Mouse (Mus musculus) spleen, adult 2 months (tissue): ENCODE measurements at regions not wholly inside any gene's neighbourhood (a gene's known extent, or its start where the extent isn't known, plus 50 kb on each side); places are given as distances from the start of the nearest gene placed in this dataset.

Experiments
- DNase-seq, 2 experiments: peaks; one replicate each; pipeline versions ENCODE4 v3.0.0 to v3.0.0-alpha.2; 2012 to 2021; ENCODE audit warnings: low spot score in 2 of 2, low read depth in 1 of 2
- H3K27ac ChIP-seq: fragments of 200-500 bp; 2 replicates; pipeline ENCODE4 v1.5.1; 2012; ENCODE audit warnings: low read length, inconsistent platforms; ENCODE audit not compliant: insufficient read depth
- H3K27me3 ChIP-seq: fragments of 200-500 bp; 2 replicates; pipeline ENCODE4 v1.6.1; 2012; ENCODE audit warnings: mild to moderate bottlenecking, moderate library complexity, low read length, inconsistent platforms; ENCODE audit not compliant: control insufficient read depth, insufficient read depth
- H3K36me3 ChIP-seq: fragments of 200-500 bp; 2 replicates; pipeline ENCODE4 v1.6.1; 2012; ENCODE audit warnings: mild to moderate bottlenecking, low read length, inconsistent platforms; ENCODE audit not compliant: control insufficient read depth, insufficient read depth
- H3K4me1 ChIP-seq: fragments of 200-500 bp; 2 replicates; pipeline ENCODE4 v1.6.1; 2011; ENCODE audit warnings: inconsistent platforms; ENCODE audit not compliant: control insufficient read depth, insufficient read depth, insufficient read length
- H3K4me3 ChIP-seq: fragments of 200-500 bp; 2 replicates; pipeline ENCODE4 v1.5.1; 2011; ENCODE audit warnings: mild to moderate bottlenecking, inconsistent platforms; ENCODE audit not compliant: insufficient read depth, insufficient read length; ENCODE audit errors: extremely low read depth
- CTCF ChIP-seq: fragments of 200-500 bp; IDR thresholded peaks from 2 replicates; pipeline ENCODE4 v1.5.1; 2011; ENCODE audit warnings: mild to moderate bottlenecking, inconsistent platforms; ENCODE audit not compliant: insufficient read depth, insufficient read length, insufficient replicate concordance; ENCODE audit errors: extremely low read depth
- POLR2A ChIP-seq: fragments of 200-500 bp; IDR thresholded peaks from 2 replicates; pipeline ENCODE4 v1.6.1; 2011; ENCODE audit warnings: low read depth, low read length, inconsistent platforms
- WGBS: fragments of 180-500 bp; shearing (Covaris S2); methylation state at CpG from one replicate; pipeline ENCODE4 v1.1.7; 2018; 5-methylcytosine and 5-hydroxymethylcytosine counted together

DNA sequence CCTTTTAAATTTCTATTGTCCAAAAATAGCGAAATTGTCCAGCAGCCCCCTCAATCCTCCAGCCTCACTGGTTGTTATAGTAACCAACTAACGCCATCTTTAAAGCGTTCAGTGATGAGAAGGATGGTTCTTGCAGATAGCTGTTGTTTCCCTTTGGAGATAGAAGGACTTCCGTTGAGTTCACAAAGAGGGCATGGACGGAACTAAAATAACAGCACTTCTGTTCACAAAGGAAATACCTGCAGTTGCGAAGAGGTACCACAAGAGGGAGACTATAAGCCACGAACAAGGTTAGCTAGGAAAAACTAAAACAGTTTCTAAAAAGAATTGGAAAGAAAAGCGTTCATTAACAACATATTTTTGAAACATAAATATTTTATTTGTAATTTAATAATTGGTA lies 338.1 kb downstream of the Rapgef2 start:
- WGBS, result 20% methylated on average over 8 of the region's 8 CpGs
- Histone ChIP-seq H3K4me3 (no peak overlapping the region), H3K36me3 (no peaks in the 10 kb centered on the region), H3K27ac (no peak overlapping the region), H3K4me1 (no peaks in the 10 kb centered on the region), H3K27me3 (no peaks in the 10 kb centered on the region)
- no peak for TF ChIP-seq CTCF
- no peak for TF ChIP-seq POLR2A
- peak; percentile 9 to 40 for DNase-seq

DNA sequence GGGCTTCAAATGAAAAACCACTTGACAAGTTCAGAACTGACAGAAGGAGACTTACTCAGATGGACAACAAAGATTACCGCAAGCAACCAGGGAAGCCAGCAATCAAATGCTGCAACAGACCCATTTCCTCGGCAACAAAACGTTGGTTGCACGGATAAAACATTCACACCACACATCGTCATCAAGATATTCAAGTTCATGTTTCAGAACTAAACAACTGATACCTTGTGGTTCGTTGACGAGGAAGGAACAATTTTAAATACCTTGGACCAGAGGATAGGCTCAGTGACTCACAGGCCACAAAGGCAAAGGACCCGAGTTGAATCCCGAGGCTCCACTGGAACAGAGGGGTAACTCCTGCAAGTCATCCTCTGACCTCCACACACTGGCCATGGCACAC lies 339.1 kb downstream of the Rapgef2 start:
- Histone ChIP-seq H3K27ac (no peak overlapping the region), H3K27me3 (no peaks in the 10 kb centered on the region), H3K4me1 (no peaks in the 10 kb centered on the region), H3K36me3 (no peaks in the 10 kb centered on the region), H3K4me3 (no peak overlapping the region)
- no peak for DNase-seq
- TF ChIP-seq POLR2A, result no peak
- TF ChIP-seq CTCF, result no peak
- 55% methylated on average over 9 of the region's 9 CpGs for WGBS

DNA sequence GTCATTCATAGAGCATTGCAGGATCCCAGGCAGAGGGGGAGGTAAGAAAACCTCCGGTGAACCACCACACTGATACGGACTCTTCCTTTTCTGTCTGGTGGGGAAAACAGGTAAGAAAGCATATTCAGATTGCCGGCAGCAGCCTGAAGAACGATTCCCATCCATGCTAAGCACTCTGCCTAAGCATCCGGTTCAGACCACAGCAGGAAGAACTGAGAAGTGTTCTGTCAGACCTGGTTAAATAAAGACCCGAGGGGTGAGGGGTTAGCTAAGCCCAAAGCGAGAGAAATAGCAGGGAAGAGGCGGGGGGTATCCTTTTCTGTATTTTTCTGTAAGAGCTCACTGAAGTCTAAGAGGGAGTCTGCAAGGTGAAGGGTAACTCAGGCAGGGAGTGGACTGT lies 342.1 kb downstream of the Rapgef2 start:
- TF ChIP-seq POLR2A (no peak), CTCF (no peak)
- no peak for DNase-seq
- no peak overlapping the region for H3K4me3 ChIP-seq
- 25% methylated on average over 8 of the region's 8 CpGs for WGBS
- no peaks in the 10 kb centered on the region for H3K36me3 ChIP-seq
- H3K27ac ChIP-seq, result no peak overlapping the region
- no peaks in the 10 kb centered on the region for H3K27me3 ChIP-seq
- H3K4me1 ChIP-seq, result no peaks in the 10 kb centered on the region

DNA sequence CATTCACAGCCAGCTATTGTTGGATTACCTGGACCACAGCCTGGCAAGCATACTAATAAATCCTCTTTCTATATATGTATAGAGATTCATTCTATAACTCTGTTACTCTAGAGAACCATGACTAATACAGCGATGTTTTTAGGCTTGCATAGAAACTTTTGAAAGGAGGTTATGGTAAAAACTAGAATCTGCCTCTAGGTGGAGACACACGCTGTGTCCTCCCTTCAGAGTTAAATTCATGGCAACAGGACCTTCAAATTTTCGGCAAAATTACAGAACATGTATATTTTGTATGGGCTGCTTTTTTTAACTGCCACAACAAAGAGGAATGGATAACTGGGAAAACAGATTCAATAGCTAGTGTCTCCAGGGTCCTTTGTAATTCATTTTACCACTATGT lies 353.3 kb downstream of the Rapgef2 start:
- Histone ChIP-seq H3K27me3 (no peaks in the 10 kb centered on the region), H3K27ac (no peak overlapping the region), H3K36me3 (no peaks in the 10 kb centered on the region), H3K4me3 (no peak overlapping the region), H3K4me1 (no peaks in the 10 kb centered on the region)
- DNase-seq, result no peak
- TF ChIP-seq POLR2A (no peak), CTCF (no peak)
- WGBS, result 52% methylated on average over 3 of the region's 3 CpGs

DNA sequence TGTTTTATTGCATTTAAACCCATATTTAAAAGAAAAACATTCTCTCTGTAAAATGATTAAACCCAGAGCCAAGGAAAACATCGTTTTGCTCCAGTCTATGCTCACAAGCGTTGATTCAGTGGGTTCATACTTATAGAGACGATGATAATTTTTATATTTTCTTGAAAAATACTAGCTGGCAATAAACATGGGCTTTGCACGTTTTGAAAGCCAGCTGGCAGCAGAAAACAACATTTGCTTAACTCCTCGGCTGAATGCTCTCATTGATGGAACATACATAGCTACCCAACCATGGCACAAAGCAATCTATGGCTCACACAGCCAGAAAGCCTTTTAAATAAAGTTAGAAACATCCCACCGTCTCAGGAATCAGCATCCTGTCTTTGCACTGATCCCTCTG lies 366.5 kb downstream of the Rapgef2 start:
- no peaks in the 10 kb centered on the region for H3K36me3 ChIP-seq
- no peaks in the 10 kb centered on the region for H3K27me3 ChIP-seq
- H3K4me3 ChIP-seq, result no peak overlapping the region
- 51% methylated on average over 6 of the region's 6 CpGs for WGBS
- H3K27ac ChIP-seq, result no peak overlapping the region
- H3K4me1 ChIP-seq, result no peaks in the 10 kb centered on the region
- DNase-seq, result no peak
- no peak for TF ChIP-seq CTCF
- no peak for TF ChIP-seq POLR2A

DNA sequence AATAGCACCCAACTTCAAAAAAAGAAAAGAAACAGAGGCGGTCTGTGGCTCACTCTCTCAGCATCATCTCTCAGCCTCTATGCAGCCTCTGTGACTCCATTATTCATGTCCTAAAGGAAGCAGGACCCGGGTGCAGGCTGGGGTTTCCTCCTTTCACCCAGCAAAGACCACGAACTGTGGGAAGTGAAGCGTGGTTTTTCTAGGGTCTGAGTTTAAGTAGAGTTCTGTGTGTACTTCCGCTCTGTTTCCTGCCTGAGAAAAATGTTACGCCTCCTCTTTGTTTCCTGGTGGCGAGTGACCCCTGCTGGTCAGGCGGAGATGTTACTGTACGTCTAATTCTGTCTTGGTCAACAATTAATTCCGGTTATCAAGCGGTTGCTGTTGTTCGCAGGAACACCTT lies 366.9 kb downstream of the Rapgef2 start:
- H3K4me3 ChIP-seq, result peak overlapping the region; percentile 42; the same call in 1 of the 2 replicates
- H3K27me3 ChIP-seq, result no peaks in the 10 kb centered on the region
- TF ChIP-seq CTCF (peak; percentile 78; the same call in 1 of the 2 replicates), POLR2A (no peak)
- 0 out of 2 replicates have a peak overlapping the region, but pooled peaks have one; percentile 35 for H3K27ac ChIP-seq
- H3K4me1 ChIP-seq, result no peaks in the 10 kb centered on the region
- 4% methylated on average over 12 of the region's 12 CpGs for WGBS
- peak; percentile 60 to 79 for DNase-seq
- H3K36me3 ChIP-seq, result no peaks in the 10 kb centered on the region

DNA sequence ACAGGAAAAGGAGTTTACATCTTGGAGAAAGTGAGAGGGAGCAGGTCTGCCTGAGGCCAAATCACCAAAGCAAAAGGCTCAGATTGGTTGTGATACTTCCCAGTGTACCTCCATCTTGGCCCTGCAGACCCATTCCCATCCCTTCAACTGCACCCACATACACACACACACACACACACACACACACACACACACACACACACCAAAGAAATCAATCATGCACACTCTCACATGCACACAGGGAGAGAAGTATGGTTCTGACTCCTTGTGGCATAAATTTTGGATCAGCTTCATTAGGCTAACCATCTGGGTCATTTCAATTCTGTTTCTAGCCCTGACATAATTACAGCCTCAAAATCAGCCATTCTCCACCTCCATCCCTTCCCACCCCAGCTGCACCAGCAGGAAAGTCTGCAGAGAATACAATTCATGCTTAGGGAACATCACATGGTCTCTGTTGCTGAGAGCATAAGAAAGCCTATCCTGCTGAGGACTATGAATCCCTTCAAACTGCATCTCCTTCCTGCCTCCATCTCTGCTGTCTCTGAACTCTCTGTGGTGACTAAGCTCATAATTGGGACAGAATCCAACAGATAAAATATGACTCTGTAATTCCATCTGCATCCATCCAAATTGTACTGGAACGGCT lies 378.0 kb downstream of the Rapgef2 start:
- 94% methylated on average over 1 of the region's 1 CpGs for WGBS
- H3K4me3 ChIP-seq, result no peak overlapping the region
- H3K36me3 ChIP-seq, result no peaks in the 10 kb centered on the region
- H3K27ac ChIP-seq, result no peak overlapping the region
- H3K4me1 ChIP-seq, result no peaks in the 10 kb centered on the region
- no peak for TF ChIP-seq POLR2A
- no peak for TF ChIP-seq CTCF
- no peak for DNase-seq
- H3K27me3 ChIP-seq, result no peaks in the 10 kb centered on the region
